ENCODE assay signal across 8 mouse cellular contexts in genomic region chr2:29846061-29846853, GRCm38 (mm10). TPM values are rescaled to one million over a fixed set of nuclear protein-coding genes. Genes with fewer than 3 reads are reported as not detected.
DNase-seq lines count a peak whose midpoint lies in the region; ATAC-seq and TF ChIP-seq lines count a peak whose summit lies in the region.

No protein-coding gene starts in this region.

- H3K27ac ChIP-seq in forebrain, embryonic 15.5 days (replicated peaks): no peak overlapping the region
- H3K27ac ChIP-seq in limb, embryonic 14.5 days (replicated peaks; ENCODE audit: low read depth, low read length): no peak overlapping the region
- H3K27ac ChIP-seq in stomach, embryonic 16.5 days (ENCODE audit: low read length): no peak overlapping the region

- no peak for TF ChIP-seq CTCF in E14TG2a.4 (conservative IDR thresholded peaks at IDR 0.05; ENCODE audit: low read length)

- no peaks in the 10 kb centered on the region for H3K9me3 ChIP-seq in E14TG2a.4 (ENCODE audit: low read length)
- H3K9me3 ChIP-seq in forebrain, embryonic 15.5 days: no peaks in the 10 kb centered on the region
- H3K9me3 ChIP-seq in limb, embryonic 14.5 days (ENCODE audit: control insufficient read depth, low read length): no peaks in the 10 kb centered on the region
- no peaks in the 10 kb centered on the region for H3K9me3 ChIP-seq in stomach, embryonic 16.5 days (replicated peaks; ENCODE audit: control insufficient read depth, low read length)

- H3K9ac ChIP-seq in forebrain, embryonic 15.5 days (replicated peaks): peak overlapping the region; percentile 22
- H3K9ac ChIP-seq in limb, embryonic 14.5 days (ENCODE audit: low read depth, low read length, severe bottlenecking): peak overlapping the region; percentile 34; the same call in 1 of the 2 replicates
- H3K9ac ChIP-seq in stomach, embryonic 16.5 days (ENCODE audit: low read length): peak overlapping the region; percentile 44; the same call in 1 of the 2 replicates

- H3K4me1 ChIP-seq in E14TG2a.4 (replicated peaks; ENCODE audit: low read depth, low read length): peaks cover 67% of the 10 kb centered on the region
- H3K4me1 ChIP-seq in forebrain, embryonic 15.5 days: peaks cover 13% of the 10 kb centered on the region
- peaks cover 7% of the 10 kb centered on the region for H3K4me1 ChIP-seq in limb, embryonic 14.5 days (ENCODE audit: control insufficient read depth, insufficient read depth, low read length)
- no peaks in the 10 kb centered on the region for H3K4me1 ChIP-seq in stomach, embryonic 16.5 days (ENCODE audit: control insufficient read depth, insufficient read depth, low read length)

- no peak for TF ChIP-seq POLR2A in limb, embryonic 14.5 days (IDR thresholded peaks at IDR 0.05; ENCODE audit: borderline replicate concordance, extremely low read depth, insufficient read depth, insufficient read length)

- ATAC-seq in forebrain, embryonic 15.5 days (replicated peaks): 0 out of 2 replicates have a peak, but pooled peaks have one; percentile 46
- no peak for ATAC-seq in limb, embryonic 14.5 days (ENCODE audit: low FRiP score, low read depth)
- no peak for ATAC-seq in stomach, embryonic 16.5 days (ENCODE audit: insufficient read depth, low FRiP score)

- peak overlapping the region; percentile 49 for H3K4me2 ChIP-seq in forebrain, embryonic 15.5 days (replicated peaks)
- H3K4me2 ChIP-seq in limb, embryonic 14.5 days (replicated peaks; ENCODE audit: low read depth, low read length, severe bottlenecking): peak overlapping the region; percentile 43
- peak overlapping the region; percentile 33 for H3K4me2 ChIP-seq in stomach, embryonic 16.5 days (ENCODE audit: low read depth, low read length)

- H3K36me3 ChIP-seq in E14TG2a.4 (ENCODE audit: insufficient read depth, low read length): peaks cover 58% of the 10 kb centered on the region
- peaks cover 19% of the 10 kb centered on the region for H3K36me3 ChIP-seq in forebrain, embryonic 15.5 days
- peaks cover 36% of the 10 kb centered on the region for H3K36me3 ChIP-seq in limb, embryonic 14.5 days (ENCODE audit: control insufficient read depth, insufficient read depth, low read length)
- H3K36me3 ChIP-seq in stomach, embryonic 16.5 days (ENCODE audit: control insufficient read depth, insufficient read depth, low read length): 0 out of 2 replicates have a peak, but pooled peaks cover 2% of the 10 kb centered on the region

- peak; percentile 36 to 40 for DNase-seq in cerebellum, postnatal 10 days
- DNase-seq in cerebellum, adult 11-12 months: no peak
- no peak for DNase-seq in limb, embryonic 14.5 days (ENCODE audit: low spot score)
- no peak for DNase-seq in spleen, postnatal 10 days (ENCODE audit: low spot score in 2 of 2)
- DNase-seq in frontal cortex, postnatal 36 days (ENCODE audit: low spot score in 2 of 2): no peak

- peak overlapping the region; percentile 77 for H3K4me3 ChIP-seq in E14TG2a.4 (replicated peaks; ENCODE audit: low read length)
- peak overlapping the region; percentile 35 for H3K4me3 ChIP-seq in forebrain, embryonic 15.5 days
- H3K4me3 ChIP-seq in limb, embryonic 14.5 days (replicated peaks; ENCODE audit: low read length): peak overlapping the region; percentile 26
- H3K4me3 ChIP-seq in stomach, embryonic 16.5 days (replicated peaks; ENCODE audit: low read length): peak overlapping the region; percentile 21

- peaks cover 69% of the 10 kb centered on the region for H3K27me3 ChIP-seq in E14TG2a.4 (ENCODE audit: insufficient read depth, low read length)
- H3K27me3 ChIP-seq in forebrain, embryonic 15.5 days: peaks cover 42% of the 10 kb centered on the region
- peaks cover 46% of the 10 kb centered on the region for H3K27me3 ChIP-seq in limb, embryonic 14.5 days (ENCODE audit: control insufficient read depth, insufficient read depth, low read length)
- peaks cover 40% of the 10 kb centered on the region for H3K27me3 ChIP-seq in stomach, embryonic 16.5 days (ENCODE audit: control insufficient read depth, insufficient read depth, low read length)

- WGBS in forebrain, embryonic 15.5 days: 1% methylated on average over 42 of the region's 47 CpGs
- 3% methylated on average over 42 of the region's 47 CpGs for WGBS in limb, embryonic 14.5 days
- 14% methylated on average over 47 of the region's 47 CpGs for WGBS in stomach, embryonic 16.5 days

RNA-seq across cellular contexts. Expression of gene Cercam, which starts 22.7 kb away (rescaled TPM):
- 6.8 and 7.2 TPM in 2 replicates for polyA plus RNA-seq in forebrain, embryonic 15.5 days (2015; fragmentation: Nextera tagmentation; extraction: Ambion mirVana)
- polyA plus RNA-seq in limb, embryonic 14.5 days (2012; rRNA removed): 53.7 and 75.9 TPM in 2 replicates
- 24.8 and 28.1 TPM in 2 replicates for polyA plus RNA-seq in limb, embryonic 14.5 days (2014; fragmentation: Nextera tagmentation; extraction: Ambion mirVana)
- polyA plus RNA-seq in stomach, embryonic 16.5 days (2015; fragmentation: Nextera tagmentation; extraction: Ambion mirVana): 38.3 and 38.9 TPM in 2 replicates

RNA-seq across cellular contexts. Expression of gene Urm1, which starts 26.4 kb away (rescaled TPM):
- 19.2 and 21.2 TPM in 2 replicates for polyA plus RNA-seq in forebrain, embryonic 15.5 days (2015; fragmentation: Nextera tagmentation; extraction: Ambion mirVana)
- 68.3 and 87.6 TPM in 2 replicates for polyA plus RNA-seq in limb, embryonic 14.5 days (2012; rRNA removed)
- 26.3 and 28.3 TPM in 2 replicates for polyA plus RNA-seq in limb, embryonic 14.5 days (2014; fragmentation: Nextera tagmentation; extraction: Ambion mirVana)
- 19.5 and 22.0 TPM in 2 replicates for polyA plus RNA-seq in stomach, embryonic 16.5 days (2015; fragmentation: Nextera tagmentation; extraction: Ambion mirVana)

RNA-seq across cellular contexts. Expression of gene Odf2, which starts 42.8 kb away (rescaled TPM):
- polyA plus RNA-seq in forebrain, embryonic 15.5 days (2015; fragmentation: Nextera tagmentation; extraction: Ambion mirVana): 67.9 and 74.8 TPM in 2 replicates
- 84.6 and 88.0 TPM in 2 replicates for polyA plus RNA-seq in limb, embryonic 14.5 days (2012; rRNA removed)
- 42.3 and 47.0 TPM in 2 replicates for polyA plus RNA-seq in limb, embryonic 14.5 days (2014; fragmentation: Nextera tagmentation; extraction: Ambion mirVana)
- polyA plus RNA-seq in stomach, embryonic 16.5 days (2015; fragmentation: Nextera tagmentation; extraction: Ambion mirVana): 50.9 and 56.1 TPM in 2 replicates

RNA-seq across cellular contexts. Expression of gene Slc27a4, which starts 43.8 kb away (rescaled TPM):
- 30.1 and 31.8 TPM in 2 replicates for polyA plus RNA-seq in forebrain, embryonic 15.5 days (2015; fragmentation: Nextera tagmentation; extraction: Ambion mirVana)
- 24.0 and 29.7 TPM in 2 replicates for polyA plus RNA-seq in limb, embryonic 14.5 days (2012; rRNA removed)
- 17.1 and 17.7 TPM in 2 replicates for polyA plus RNA-seq in limb, embryonic 14.5 days (2014; fragmentation: Nextera tagmentation; extraction: Ambion mirVana)
- 22.0 and 23.6 TPM in 2 replicates for polyA plus RNA-seq in stomach, embryonic 16.5 days (2015; fragmentation: Nextera tagmentation; extraction: Ambion mirVana)

RNA-seq across cellular contexts. Expression of gene Trub2, which starts 58.0 kb away (rescaled TPM):
- polyA plus RNA-seq in forebrain, embryonic 15.5 days (2015; fragmentation: Nextera tagmentation; extraction: Ambion mirVana): 40.6 and 41.7 TPM in 2 replicates
- polyA plus RNA-seq in limb, embryonic 14.5 days (2012; rRNA removed): 45.8 and 49.2 TPM in 2 replicates
- 24.2 and 29.5 TPM in 2 replicates for polyA plus RNA-seq in limb, embryonic 14.5 days (2014; fragmentation: Nextera tagmentation; extraction: Ambion mirVana)
- polyA plus RNA-seq in stomach, embryonic 16.5 days (2015; fragmentation: Nextera tagmentation; extraction: Ambion mirVana): 25.2 and 30.9 TPM in 2 replicates

Comparison
In these comparisons a context has a peak if more than half of its experiments do, and no peak if none do; other contexts are left out.
1. DNase-seq: peak in cerebellum, postnatal 10 days (2 of 2); none in cerebellum, adult 11-12 months (single experiment), limb, embryonic 14.5 days (single experiment), spleen, postnatal 10 days (0 of 2) and frontal cortex, postnatal 36 days (0 of 2).
2. H3K4me3 ChIP-seq: peak in every context shown above with its lines; median percentile 77 in E14TG2a.4; 35 in forebrain, embryonic 15.5 days; 26 in limb, embryonic 14.5 days; 21 in stomach, embryonic 16.5 days.
3. Peak in every context shown above with its lines, with median percentiles within 50 percentile points of each other: H3K4me2 ChIP-seq and H3K9ac ChIP-seq.